Mouse (Mus musculus) T-helper 2 cell (primary cell): ENCODE data around the gene Bicc1.
"Not testable (repeated sequence)": the region's sequence is repeated elsewhere in the genome, so short reads cannot be mapped to it uniquely, and the experiment has no call there.

ENCODE experiments used
- in situ Hi-C: fragments of 300-600 bp; cut with MboI, MseI; formaldehyde crosslinking; loops from one replicate; pipeline ENCODE4 v1.15.1; 2025; ENCODE audit warnings: high pct_unique_total_duplicates

Gene Bicc1

DNA sequence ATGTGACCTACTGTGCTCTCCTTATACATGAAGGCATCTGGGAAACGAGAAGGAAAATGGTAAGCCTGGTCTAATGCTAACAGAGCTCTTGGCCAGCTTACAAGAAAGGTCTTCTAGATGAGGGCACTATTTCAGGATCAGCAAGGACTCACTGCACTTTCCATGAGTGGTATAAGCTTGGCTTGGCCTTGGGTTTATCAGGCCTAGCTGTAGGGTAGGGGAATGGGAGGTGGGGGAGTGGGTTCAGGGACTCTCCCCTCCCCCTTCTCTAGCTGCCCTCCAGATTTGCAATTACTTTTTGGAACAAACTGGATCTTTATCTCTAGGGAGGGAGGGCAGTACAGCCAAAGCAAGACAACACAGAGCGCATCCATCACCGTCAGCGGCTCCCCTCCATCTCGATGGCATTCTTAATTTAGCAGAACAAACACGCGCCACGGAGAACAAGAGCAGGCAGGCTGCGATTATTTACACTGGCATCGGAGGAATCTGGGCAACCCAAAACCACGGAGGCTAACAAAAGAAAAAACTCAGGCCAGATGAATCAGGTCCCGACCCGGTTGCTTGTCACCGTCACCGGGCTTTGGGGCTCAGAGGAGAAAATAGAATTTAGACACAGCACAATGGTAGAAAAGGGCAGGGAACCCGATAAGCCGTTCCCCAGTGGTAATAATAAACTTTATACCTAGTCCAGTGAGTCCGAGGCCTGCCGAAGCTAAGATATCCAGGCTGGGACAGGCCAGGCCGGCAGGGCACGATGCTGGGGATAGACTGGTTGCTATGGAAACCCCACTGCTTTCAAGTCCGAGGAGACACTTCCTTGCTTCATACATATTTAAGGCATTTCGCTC is 210.0 kb downstream of the Bicc1 start:
- in situ Hi-C loops, result no loop called here

DNA sequence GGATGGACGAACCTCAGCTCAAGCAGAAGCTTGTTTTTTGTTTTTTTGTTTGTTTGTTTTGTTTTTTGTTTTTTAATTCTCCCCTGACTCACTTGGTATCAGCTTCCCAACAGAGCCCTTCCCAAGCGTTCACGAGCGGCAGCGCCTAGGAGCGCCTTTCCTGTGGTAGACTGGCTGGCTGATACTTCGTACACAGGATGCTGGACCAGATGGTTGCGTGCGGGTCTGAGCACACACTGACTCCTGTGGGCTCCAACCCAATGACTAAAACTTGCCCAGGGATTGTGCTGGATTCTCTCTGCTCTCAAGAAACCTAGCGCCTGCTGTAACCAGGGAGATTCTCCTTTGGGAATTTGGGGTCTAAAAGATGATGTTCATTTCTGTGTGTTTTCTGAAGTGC is 211.2 kb downstream of the Bicc1 start:
- in situ Hi-C loops, result no loop called here

DNA sequence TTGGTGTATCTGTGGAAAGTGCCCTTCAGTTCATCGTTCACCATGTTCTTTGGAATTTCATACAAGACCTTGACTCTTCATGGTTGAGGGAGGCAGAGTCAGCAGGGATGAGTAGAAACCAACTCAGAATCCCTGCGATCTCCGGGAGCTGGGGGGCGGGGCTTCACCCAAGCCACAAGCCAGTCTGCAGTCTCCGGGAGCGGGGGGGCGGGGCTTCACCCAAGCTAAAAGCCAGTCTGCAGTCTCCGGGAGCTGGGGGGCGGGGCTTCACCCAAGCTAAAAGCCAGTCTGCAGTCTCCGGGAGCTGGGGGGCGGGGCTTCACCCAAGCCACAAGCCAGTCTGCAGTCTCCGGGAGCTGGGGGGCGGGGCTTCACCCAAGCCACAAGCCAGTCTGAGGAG is 213.4 kb downstream of the Bicc1 start:
- in situ Hi-C loops, result not testable (repeated sequence)

DNA sequence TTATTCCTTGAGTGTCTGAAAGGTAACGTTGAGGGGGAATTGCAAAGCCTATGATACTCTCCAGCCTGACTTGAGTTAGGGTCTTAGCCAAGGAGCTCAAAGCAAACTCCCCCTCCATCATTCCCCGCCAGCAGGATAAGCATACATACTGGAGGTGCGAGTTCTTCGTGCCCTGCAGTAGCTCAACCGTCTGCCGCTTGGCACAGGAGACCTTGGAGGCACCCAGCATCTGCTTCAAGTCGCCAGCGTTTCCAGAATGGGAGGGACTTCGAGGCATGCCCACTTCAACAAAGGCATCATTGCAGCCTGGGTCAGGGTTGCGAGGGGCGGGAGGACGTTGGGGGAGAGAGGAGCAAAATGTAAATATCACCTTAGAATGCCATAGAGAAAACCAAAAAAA is 214.4 kb downstream of the Bicc1 start:
- in situ Hi-C loops, result no loop called here

DNA sequence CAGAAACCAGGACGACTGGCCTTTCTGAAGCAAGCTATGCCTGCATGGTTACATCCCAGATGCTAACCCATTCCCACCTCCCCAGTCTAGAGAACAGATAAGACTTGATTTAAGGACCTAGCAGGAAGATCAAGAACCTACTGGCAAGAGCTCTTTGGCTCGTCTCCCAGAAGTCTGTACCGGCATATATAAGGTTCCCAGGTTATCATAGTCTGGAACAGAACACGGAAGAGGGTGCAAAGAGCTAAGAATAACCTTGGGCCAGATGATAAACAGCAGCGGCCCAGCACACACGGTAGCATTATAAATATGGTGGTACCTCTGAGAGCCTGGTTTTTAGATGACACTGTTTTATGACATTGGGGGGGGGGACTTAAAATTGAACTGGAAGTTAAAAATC is 217.9 kb downstream of the Bicc1 start:
- in situ Hi-C loops, result no loop called here

DNA sequence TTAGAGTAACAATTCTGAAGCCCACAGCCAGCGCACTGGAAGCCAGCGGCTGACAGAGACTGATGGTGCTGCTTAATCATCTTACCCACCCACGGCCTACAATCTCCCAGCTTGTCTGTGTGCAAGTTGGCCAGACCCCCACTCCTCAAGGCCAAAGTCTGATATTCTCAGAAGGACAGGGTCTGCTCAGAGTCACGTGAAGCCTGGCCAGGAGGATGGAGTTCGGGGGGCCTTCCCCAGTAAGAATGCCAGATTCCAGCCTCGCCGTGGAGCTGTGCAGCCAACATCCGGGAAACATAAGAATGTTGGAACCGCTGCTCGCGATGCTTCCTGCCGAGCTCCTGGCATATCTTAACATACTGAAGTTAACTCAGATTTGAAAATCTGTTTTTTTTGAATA is 219.7 kb downstream of the Bicc1 start:
- in situ Hi-C loops, result no loop called here

DNA sequence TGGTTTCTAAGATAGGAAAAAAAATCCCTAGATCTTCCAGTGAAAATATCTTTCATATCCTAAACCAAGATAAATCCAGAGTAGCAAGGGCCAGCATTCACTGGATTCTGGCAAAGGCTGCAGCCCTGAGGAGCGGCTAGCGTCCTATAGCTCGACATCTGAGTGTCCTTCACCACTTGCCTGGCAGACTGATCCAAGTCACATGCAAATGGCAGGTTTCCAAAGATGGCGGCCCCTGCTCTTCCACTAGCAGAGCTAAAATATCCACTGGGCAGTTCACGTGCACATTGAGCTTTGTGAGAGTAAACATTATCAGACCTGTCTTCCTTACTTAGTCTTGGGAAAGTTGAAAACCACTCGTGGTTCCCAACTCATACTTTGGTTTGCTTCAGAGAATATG is 222.1 kb downstream of the Bicc1 start:
- in situ Hi-C loops, result no loop called here

DNA sequence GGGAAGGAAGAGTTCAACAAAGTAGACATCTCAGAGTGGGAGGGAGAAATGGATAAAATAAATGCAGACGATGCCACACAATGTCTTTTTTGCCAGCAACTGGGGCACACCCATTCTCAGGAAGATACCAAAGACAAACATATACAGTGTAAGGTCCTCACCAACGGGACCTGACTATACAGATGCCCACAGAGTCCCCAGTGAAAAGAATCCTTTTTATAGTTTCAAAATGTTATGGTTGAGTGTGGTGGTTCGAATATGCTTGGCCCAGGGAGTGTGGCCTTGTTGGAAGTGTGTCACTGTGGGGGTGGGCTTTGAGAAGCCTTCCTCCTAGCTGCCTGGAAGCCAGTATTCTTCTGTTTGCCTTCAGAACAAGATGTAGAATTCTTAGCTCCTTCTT is 223.5 kb downstream of the Bicc1 start:
- in situ Hi-C loops, result no loop called here

DNA sequence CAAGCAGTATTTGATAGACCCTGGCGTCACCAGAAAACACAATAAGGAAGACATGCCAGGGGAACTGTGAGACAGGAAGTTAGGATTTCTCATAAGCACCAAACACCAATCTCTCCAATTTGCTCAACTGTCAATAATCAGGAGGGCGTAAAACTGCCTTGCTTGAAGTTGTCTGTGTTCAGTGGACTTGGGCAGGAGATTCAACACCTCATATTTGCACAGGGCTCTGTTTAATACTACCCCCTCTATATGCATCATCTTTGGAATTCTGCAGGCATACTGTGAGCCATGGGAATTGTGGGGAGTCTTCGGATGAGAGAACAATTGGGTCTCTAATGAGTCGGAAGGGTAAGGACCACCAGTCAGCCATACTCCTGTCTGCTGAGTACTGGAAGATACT is 233.4 kb downstream of the Bicc1 start:
- in situ Hi-C loops, result no loop called here

DNA sequence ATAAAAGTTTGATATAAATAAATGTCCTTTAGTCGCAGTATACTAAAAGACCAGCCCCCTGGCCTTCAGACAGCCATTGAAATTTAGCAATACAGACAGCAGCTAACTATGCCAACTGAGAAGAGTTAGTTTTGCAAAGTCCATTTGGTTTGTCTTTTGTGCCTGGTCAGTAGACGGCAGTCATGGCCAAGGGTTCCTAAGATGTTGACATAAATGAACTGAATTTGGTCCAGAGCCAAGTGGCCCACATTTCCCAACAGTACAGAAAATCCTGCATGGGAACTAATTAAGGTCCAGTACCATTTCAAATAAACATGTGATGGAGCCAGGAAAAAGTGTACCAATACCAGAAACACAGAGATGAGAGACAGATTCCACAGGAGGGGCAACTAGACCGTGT is 235.2 kb downstream of the Bicc1 start:
- in situ Hi-C loops, result no loop called here

DNA sequence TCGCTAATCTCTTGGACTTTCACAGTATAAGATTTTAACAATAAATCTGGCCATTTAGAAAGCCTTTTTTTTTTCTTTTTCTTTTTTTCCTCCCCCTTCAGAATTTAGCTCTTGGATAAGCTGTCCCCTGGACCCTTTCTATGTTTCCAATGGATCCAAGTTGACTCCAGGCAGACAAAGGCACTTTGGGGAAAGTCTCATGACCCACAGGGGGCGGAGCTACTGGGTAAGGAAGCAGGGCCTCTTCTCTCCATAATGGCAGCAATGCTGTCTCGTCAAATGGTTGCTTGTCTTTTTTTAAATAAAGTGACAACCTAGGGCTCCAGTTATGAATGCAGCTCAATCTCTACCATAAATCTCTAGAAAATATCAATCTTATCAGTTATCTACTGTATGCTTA is 235.6 kb downstream of the Bicc1 start:
- in situ Hi-C loops, result no loop called here

DNA sequence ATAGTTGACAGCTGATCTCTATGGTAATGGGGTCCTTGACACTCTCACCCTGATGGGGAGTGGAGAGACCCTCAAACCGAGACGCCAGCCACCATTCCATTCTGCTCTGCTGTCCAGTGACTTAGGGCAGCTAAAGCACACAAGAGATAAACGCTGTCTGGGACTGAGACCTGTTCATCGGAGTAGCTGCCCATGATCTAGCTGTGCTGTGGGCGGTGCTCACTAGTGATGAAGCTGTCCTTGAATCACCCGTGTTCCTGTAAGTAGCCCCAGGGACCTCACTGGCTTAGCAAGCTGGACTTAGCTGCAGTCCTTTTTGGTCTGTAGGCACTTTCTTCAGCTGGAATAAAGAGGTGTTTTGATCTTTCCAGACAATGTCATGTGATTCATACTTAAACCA is 238.0 kb downstream of the Bicc1 start:
- in situ Hi-C loops, result no loop called here

DNA sequence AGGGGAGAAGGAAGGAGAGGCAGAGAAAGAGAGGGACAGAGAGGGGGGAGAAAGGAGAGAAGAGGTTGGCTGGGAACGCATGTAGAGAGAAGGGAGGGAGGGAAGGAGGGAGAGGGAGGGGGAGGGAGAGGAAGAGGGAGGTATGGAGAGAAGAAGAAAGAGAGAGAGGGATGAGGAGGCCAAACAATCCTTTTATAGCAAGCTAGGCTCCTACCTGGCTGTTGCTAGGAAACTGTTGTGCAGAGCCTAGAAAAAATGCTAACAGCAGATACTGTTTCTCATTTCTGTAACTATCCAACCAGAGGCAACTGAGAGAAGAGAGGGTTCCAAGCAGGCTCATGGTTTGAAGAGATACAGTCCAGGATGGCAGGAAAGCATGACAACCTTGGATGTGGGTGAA is 239.6 kb downstream of the Bicc1 start:
- in situ Hi-C loops, result no loop called here

DNA sequence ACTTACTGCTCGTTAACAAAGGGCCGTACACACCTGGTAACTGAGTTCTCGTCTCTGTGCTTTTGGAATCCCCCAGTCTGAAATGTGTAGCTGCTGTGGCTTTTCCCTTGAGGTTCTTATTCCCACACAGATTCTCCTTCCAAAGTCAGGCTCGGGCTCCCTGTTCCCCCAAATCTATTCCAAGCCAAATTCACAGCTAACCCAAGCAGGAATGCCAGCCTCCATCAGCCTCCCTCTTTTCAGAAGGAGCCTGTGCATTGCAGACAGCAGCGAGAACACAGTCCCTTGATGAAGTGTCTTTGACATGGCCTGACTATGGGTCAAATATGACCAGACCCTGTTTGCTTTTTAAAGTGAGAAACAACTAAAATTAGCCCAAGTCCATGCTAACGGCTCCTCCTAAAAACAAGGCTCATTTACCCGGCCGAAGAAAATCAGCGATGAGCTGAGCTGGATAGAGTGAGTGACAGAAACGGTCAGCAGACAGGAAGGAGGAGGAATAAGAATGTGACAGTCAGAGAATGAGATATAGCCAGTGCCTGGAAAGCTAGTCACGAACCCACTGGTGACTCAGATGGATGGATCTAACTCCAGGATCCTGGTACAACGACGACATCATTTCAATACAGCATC is 240.4 kb downstream of the Bicc1 start:
- in situ Hi-C loops, result no loop called here

DNA sequence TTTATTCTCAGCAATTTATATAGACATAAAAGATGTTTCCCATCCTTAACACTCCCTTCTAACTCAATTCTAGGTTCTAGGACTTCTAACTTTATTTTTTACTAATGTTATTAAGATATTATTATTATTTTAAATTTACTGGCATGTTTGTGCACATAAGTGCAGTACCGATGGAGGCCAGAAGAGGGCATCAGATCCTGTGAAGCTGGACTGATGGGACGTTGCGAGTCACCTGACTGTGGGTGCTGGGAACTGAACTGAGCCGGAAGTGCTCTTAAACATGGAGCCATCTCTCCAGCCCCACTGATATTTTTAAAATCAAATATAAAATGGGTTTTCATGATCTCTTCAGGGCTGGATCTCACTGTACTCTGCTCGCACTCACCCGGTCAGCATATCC is 242.8 kb downstream of the Bicc1 start:
- in situ Hi-C loops, result no loop called here

DNA sequence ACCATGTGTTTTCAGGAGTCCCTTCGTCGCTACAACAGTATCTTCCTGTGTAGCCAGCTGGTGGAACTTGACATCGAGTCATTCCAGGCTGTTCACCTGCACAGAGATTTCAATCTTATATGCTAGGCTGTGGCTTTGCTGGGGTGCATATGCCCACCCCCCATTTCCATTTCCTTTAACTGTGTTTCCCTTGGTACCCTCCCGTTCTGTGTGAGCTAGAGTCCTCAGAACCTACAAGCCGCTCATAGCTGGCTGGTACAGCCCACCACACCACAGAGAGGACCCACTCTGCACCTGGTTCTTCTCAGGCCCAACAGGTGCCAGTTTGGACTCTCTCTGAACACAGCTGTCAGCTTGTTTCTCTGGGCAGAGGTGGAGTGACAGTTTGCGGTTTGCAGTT is 244.4 kb downstream of the Bicc1 start:
- in situ Hi-C loops, result no loop called here

DNA sequence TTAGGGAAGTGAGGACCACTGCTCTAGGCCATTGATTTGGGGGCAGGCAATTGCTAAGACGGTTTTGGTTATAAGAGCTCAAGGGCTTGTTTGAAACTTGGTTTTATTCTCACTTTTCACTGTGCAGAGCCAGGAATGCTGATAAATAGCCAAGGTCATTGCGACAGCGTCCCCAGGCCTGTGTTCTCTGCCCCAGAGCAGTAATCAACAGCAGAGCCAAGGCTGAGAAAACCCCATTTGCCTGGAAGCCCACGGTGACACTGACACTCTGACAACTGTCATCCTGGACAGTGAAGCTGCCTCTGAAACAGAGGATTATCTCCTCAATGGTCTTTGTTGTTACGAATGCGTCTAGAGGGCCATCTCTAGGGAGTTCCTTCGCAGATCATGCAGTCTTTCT is 255.6 kb downstream of the Bicc1 start:
- in situ Hi-C loops, result no loop called here

DNA sequence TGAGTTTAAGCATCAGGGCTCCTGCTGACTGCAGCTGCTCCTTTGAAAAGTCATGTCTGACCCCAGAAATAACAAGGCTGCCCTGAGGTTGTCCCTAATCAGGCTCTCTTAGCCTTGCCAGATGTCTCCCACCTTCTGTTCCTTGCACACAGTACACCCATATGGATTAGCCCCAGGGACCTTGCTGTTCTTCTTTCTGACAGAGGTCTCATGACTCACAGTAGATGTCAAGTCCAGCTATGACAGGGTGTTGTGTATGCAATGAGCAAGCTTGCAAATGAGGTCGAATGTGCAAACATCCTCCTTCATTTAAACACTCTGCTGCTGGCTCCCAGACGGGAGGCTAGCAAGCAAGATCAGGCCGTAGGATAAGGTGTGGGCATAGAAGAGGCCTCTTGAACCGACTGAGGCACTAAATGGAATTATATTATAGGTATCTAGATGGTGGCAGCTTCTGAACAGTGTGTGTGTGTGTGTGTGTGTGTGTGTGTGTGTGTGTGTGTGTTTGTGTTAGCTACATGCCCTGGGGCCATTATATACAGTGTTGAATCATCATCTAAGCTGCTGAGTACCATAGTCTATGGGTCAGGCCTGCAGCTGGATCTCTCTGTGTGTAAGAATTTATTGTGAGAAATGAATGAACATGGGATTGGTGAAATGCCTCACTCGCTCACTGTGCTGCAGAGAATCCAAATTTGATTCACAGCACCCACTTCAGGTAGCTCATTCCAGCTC is 256.6 kb downstream of the Bicc1 start:
- in situ Hi-C loops, result no loop called here

DNA sequence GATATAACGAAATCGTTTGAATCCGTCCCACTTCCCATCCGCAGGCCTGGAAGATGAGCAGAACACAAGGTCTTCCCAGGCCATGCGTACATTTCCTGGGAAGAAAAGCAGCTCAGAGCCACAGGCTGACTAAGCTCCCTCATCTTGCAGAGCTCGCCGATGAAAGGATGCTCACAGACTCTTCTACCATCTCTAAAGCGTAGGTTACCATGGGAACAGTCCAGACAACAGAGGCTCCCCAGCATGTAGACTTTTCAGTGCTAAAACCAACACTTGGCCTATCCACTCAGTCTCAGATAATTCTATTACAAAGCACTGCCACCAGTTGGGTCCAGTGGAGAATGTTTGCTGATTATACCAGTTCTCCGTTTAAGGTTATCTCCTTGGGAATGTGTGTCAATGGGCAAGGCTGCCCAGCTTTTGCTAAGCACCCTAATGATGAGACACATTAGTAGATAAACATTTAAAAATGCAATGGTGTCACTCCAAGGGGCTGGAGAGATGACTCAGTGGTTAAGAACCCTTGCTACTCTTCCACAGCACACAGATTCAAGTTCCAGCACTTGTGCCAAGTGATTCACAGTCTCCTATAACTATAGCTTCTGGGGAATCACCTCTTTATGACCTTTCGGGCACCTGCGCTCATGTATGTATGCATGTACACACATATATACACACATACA is 258.2 kb downstream of the Bicc1 start:
- in situ Hi-C loops, result no loop called here

DNA sequence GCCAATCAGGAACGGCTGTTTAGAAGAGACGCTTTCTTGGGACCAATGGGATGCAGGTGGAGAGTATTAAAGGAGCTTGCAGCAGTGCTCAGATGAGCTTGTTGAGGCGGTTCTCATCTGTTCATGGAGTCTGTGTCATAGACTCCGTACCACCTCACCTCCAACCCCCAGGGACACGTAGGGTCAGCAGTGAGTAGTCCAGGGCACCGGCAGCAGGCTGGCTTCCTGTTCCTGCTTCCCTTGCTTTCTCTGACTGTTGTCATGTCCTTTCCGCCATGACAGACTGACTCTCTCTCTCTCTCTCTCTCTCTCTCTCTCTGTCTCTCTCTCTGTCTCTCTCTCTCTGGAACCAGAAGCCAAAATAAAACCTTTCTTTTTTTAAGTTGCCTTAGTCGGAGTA is 263.6 kb downstream of the Bicc1 start:
- in situ Hi-C loops, result no loop called here

DNA sequence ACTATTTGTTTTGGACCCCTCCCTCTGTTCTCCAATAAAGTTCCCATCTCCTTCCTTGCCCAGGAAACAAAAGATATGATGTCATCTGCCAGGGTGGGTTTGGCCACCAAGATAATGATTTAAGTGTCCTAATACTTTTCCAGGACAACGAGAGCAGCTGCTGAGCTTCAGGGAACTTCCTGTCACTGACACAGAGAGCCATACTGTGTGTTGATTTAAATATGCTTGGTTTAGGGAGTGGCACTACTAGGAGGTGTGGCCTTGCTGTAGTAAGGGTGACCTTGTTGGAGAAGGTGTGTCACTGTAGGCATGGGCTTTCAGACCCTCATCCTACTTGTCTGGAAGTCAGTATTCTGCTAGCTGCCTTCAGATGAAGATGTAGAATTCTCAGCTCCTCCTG is 281.5 kb downstream of the Bicc1 start:
- in situ Hi-C loops, result no loop called here

DNA sequence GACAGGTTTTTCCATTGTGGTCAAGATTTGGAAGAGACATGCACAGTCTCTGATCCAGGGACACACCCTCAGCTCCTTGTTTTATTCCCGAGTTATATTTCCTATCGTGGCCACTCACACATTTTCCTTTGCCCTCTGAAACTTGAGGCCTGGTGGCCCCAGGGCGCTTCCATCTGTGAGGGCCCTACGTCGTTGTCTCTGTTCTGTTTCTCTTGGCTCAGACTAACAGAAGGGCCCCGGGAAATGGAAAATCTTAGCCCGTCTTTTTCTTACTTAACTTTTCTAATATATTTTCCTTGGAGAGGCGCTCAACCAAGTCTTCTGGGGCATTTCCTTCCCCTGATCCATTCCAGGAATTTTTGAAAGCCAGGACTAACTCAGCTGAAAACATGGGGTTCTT is 281.9 kb downstream of the Bicc1 start:
- in situ Hi-C loops, result no loop called here
